Comparison of ENCODE assay signal across 16 mouse cellular contexts in genomic region chr3:149503992-149504391, GRCm38 (mm10).
"Had no signal": no experiment of that assay in that cellular context is flagged by ENCODE, and none has a peak within 500 bp of the region (broad histone marks: within the 10 kb centered on the region; RNA-seq: fewer than 3 reads in every experiment).

No protein-coding gene starts in this region.

- H3K4me3 ChIP-seq: neural tube, embryonic 13.5 days; neural tube, embryonic 15.5 days; stomach, embryonic 15.5 days had no signal

- H3K27ac ChIP-seq: neural tube, embryonic 13.5 days; neural tube, embryonic 15.5 days; stomach, embryonic 15.5 days; stomach, postnatal 0 days had no signal

- H3K9ac ChIP-seq: neural tube, embryonic 13.5 days; neural tube, embryonic 15.5 days; stomach, embryonic 15.5 days had no signal

- H3K4me2 ChIP-seq: neural tube, embryonic 13.5 days; neural tube, embryonic 15.5 days; stomach, embryonic 15.5 days had no signal

- DNase-seq: retina, postnatal 1 day; right cerebral cortex, adult 18-20 months; right cerebral cortex, postnatal 14 days; right cerebral cortex, postnatal 25 days; right cerebral cortex, postnatal 4 days; spleen, adult 18-20 months; thymus, adult 18-20 months; thymus, adult 2 months; thymus, postnatal 14 days; thymus, postnatal 25 days; thymus, postnatal 36 days; thymus, postnatal 4 days had no signal

- H3K36me3 ChIP-seq: neural tube, embryonic 13.5 days; neural tube, embryonic 15.5 days; stomach, embryonic 15.5 days had no signal

- H3K9me3 ChIP-seq: neural tube, embryonic 13.5 days; neural tube, embryonic 15.5 days; stomach, embryonic 15.5 days had no signal

- H3K4me1 ChIP-seq: neural tube, embryonic 13.5 days; neural tube, embryonic 15.5 days; stomach, embryonic 15.5 days had no signal

- H3K27me3 ChIP-seq: neural tube, embryonic 13.5 days; neural tube, embryonic 15.5 days; stomach, embryonic 15.5 days had no signal
